Mouse (Mus musculus): ENCODE measurements around the gene 4930426L09Rik.

DNA sequence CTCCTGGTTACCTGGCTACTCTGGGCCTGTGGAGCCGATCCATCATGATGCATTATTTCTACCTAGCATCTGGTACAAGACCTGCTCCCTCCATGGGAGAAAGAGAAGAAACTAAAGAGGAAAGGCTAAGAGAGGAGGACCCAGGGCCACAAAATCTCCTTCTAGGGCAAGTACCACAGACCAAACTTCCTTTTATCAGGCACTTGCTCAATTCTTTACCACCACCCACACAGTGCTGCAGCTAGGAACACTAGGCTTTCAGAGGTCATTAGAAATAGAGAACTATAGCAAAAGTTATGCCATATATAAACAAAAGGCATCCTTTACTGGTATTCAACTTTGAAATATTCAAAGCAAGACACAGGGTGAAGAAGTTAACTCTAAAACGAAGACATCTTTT lies 22.0 kb upstream of the 4930426L09Rik start:
- TF ChIP-seq CTCF (IDR thresholded peaks at IDR 0.05; ENCODE audit: insufficient read depth, low read length) (no peak), POLR2A (IDR thresholded peaks at IDR 0.05; ENCODE audit: borderline replicate concordance, extremely low read depth, low read depth, low read length) (no peak)
